Mouse (Mus musculus): ENCODE results near the gene Fbxo34. TPM values are rescaled to one million over a fixed set of nuclear protein-coding genes. Genes with fewer than 3 reads are reported as not detected.

Fbxo34 gene
- total RNA-seq, 1 experiment, result 17.0 TPM

GRCm38 (mm10) chr14:47510244-47510643 lies 60.0 kb downstream of the Fbxo34 start:
- no peaks in the 10 kb centered on the region; the same call in 1 of the 2 replicates for H3K36me3 ChIP-seq (ENCODE audit: control insufficient read depth, insufficient read depth, low read length, poor library complexity, severe bottlenecking)
- in situ Hi-C loops (cut with MboI; ENCODE audit: low sequenced_read_pairs in 2 of 2, unreplicated experiment in 2 of 2), result no loop called here
- DNase-seq (ENCODE audit: low read depth, low spot score), result no peak

GRCm38 (mm10) chr14:47513606-47514005 lies 63.4 kb downstream of the Fbxo34 start:
- TF ChIP-seq ZNF384 (IDR thresholded peaks at IDR 0.05; ENCODE audit: low read depth, low read length) (no peak), MAFK (IDR thresholded peaks at IDR 0.05; ENCODE audit: insufficient read depth, low read depth, low read length) (no peak), CHD2 (IDR thresholded peaks at IDR 0.05; ENCODE audit: low read depth, low read length) (no peak), ZC3H11A (IDR thresholded peaks at IDR 0.05; ENCODE audit: borderline replicate concordance, low read depth, low read length) (no peak), HCFC1 (IDR thresholded peaks at IDR 0.05; ENCODE audit: borderline replicate concordance, insufficient read depth, low read length) (no peak)
- H3K9ac ChIP-seq (ENCODE audit: insufficient read depth, low read depth, low read length, poor library complexity, severe bottlenecking), result no peak overlapping the region
- no peaks in the 10 kb centered on the region for H3K9me3 ChIP-seq (ENCODE audit: control insufficient read depth, insufficient read depth, low read depth, low read length)
- H3K27ac ChIP-seq (ENCODE audit: insufficient read depth, low read depth, low read length, poor library complexity, severe bottlenecking), result no peak overlapping the region
- in situ Hi-C loops (cut with MboI; ENCODE audit: low sequenced_read_pairs in 2 of 2, unreplicated experiment in 2 of 2), result no loop called here
- DNase-seq (ENCODE audit: low read depth, low spot score), result no peak
- H3K4me1 ChIP-seq (ENCODE audit: control insufficient read depth in 2 of 2, insufficient read depth in 2 of 2, low read length in 2 of 2, poor library complexity in 1 of 2), result no peaks in the 10 kb centered on the region; a peak in 2 of 4 replicates
- no peaks in the 10 kb centered on the region for H3K36me3 ChIP-seq (ENCODE audit: control insufficient read depth, insufficient read depth, low read length, poor library complexity, severe bottlenecking)
- no peak overlapping the region for H3K4me3 ChIP-seq (ENCODE audit: insufficient read depth in 1 of 2, low read depth in 1 of 2, low read length in 2 of 2, poor library complexity in 1 of 2, severe bottlenecking in 1 of 2)

More at GRCm38 (mm10) chr14:47510244-47510643, 60.0 kb downstream of the Fbxo34 start:
- TF ChIP-seq ZNF384 (IDR thresholded peaks at IDR 0.05; ENCODE audit: low read depth, low read length), result no peak
- TF ChIP-seq MAFK (IDR thresholded peaks at IDR 0.05; ENCODE audit: insufficient read depth, low read depth, low read length), result no peak
- no peak for TF ChIP-seq CHD2 (IDR thresholded peaks at IDR 0.05; ENCODE audit: low read depth, low read length)
- no peak for TF ChIP-seq ZC3H11A (IDR thresholded peaks at IDR 0.05; ENCODE audit: borderline replicate concordance, low read depth, low read length)
- TF ChIP-seq HCFC1 (IDR thresholded peaks at IDR 0.05; ENCODE audit: borderline replicate concordance, insufficient read depth, low read length), result no peak
- Histone ChIP-seq H3K27ac (ENCODE audit: insufficient read depth, low read depth, low read length, poor library complexity, severe bottlenecking) (no peak overlapping the region), H3K9me3 (ENCODE audit: control insufficient read depth, insufficient read depth, low read depth, low read length) (no peaks in the 10 kb centered on the region), H3K4me3 (ENCODE audit: insufficient read depth in 1 of 2, low read depth in 1 of 2, low read length in 2 of 2, poor library complexity in 1 of 2, severe bottlenecking in 1 of 2) (no peak overlapping the region), H3K4me1 (ENCODE audit: control insufficient read depth in 2 of 2, insufficient read depth in 2 of 2, low read length in 2 of 2, poor library complexity in 1 of 2) (no peaks in the 10 kb centered on the region; a peak in 2 of 4 replicates), H3K9ac (ENCODE audit: insufficient read depth, low read depth, low read length, poor library complexity, severe bottlenecking) (no peak overlapping the region)

- in situ Hi-C loops (cut with MboI; ENCODE audit: low sequenced_read_pairs in 2 of 2, unreplicated experiment in 2 of 2), result no loop called here
- Histone ChIP-seq H3K36me3 (ENCODE audit: control insufficient read depth, insufficient read depth, low read length, poor library complexity, severe bottlenecking) (no peaks in the 10 kb centered on the region), H3K4me3 (ENCODE audit: insufficient read depth in 1 of 2, low read depth in 1 of 2, low read length in 2 of 2, poor library complexity in 1 of 2, severe bottlenecking in 1 of 2) (no peak overlapping the region), H3K27ac (ENCODE audit: insufficient read depth, low read depth, low read length, poor library complexity, severe bottlenecking) (peak overlapping the region; percentile 12; the same call in 1 of the 2 replicates), H3K9ac (ENCODE audit: insufficient read depth, low read depth, low read length, poor library complexity, severe bottlenecking) (no peak overlapping the region), H3K9me3 (ENCODE audit: control insufficient read depth, insufficient read depth, low read depth, low read length) (no peaks in the 10 kb centered on the region), H3K4me1 (ENCODE audit: control insufficient read depth in 2 of 2, insufficient read depth in 2 of 2, low read length in 2 of 2, poor library complexity in 1 of 2) (no peaks in the 10 kb centered on the region; a peak in 1 of 4 replicates)
- DNase-seq (ENCODE audit: low read depth, low spot score), result no peak
- TF ChIP-seq HCFC1 (IDR thresholded peaks at IDR 0.05; ENCODE audit: borderline replicate concordance, insufficient read depth, low read length) (no peak), ZC3H11A (IDR thresholded peaks at IDR 0.05; ENCODE audit: borderline replicate concordance, low read depth, low read length) (no peak), MAFK (IDR thresholded peaks at IDR 0.05; ENCODE audit: insufficient read depth, low read depth, low read length) (no peak), ZNF384 (IDR thresholded peaks at IDR 0.05; ENCODE audit: low read depth, low read length) (no peak), CHD2 (IDR thresholded peaks at IDR 0.05; ENCODE audit: low read depth, low read length) (no peak)
Observed at GRCm38 (mm10) chr14:47514816-47515453, 64.7 kb downstream of the Fbxo34 start.

GRCm38 (mm10) chr14:47515636-47516035 lies 65.4 kb downstream of the Fbxo34 start:
- Histone ChIP-seq H3K4me1 (ENCODE audit: control insufficient read depth in 2 of 2, insufficient read depth in 2 of 2, low read length in 2 of 2, poor library complexity in 1 of 2) (peaks cover 0 to 2% of the 10 kb centered on the region in 2 experiments; a peak in 1 of 4 replicates), H3K4me3 (ENCODE audit: insufficient read depth in 1 of 2, low read depth in 1 of 2, low read length in 2 of 2, poor library complexity in 1 of 2, severe bottlenecking in 1 of 2) (no peak overlapping the region), H3K9me3 (ENCODE audit: control insufficient read depth, insufficient read depth, low read depth, low read length) (no peaks in the 10 kb centered on the region), H3K9ac (ENCODE audit: insufficient read depth, low read depth, low read length, poor library complexity, severe bottlenecking) (no peak overlapping the region; the same call in 1 of the 2 replicates), H3K36me3 (ENCODE audit: control insufficient read depth, insufficient read depth, low read length, poor library complexity, severe bottlenecking) (no peaks in the 10 kb centered on the region), H3K27ac (ENCODE audit: insufficient read depth, low read depth, low read length, poor library complexity, severe bottlenecking) (no peak overlapping the region; the same call in 1 of the 2 replicates)
- TF ChIP-seq ZNF384 (IDR thresholded peaks at IDR 0.05; ENCODE audit: low read depth, low read length) (peak; percentile 88), ZC3H11A (IDR thresholded peaks at IDR 0.05; ENCODE audit: borderline replicate concordance, low read depth, low read length) (no peak)
- DNase-seq (ENCODE audit: low read depth, low spot score), result no peak
- in situ Hi-C loops (cut with MboI; ENCODE audit: low sequenced_read_pairs in 2 of 2, unreplicated experiment in 2 of 2), result no loop called here
